Mouse (Mus musculus) ES-E14 (cell line): ENCODE measurements at regions not wholly inside any gene's neighbourhood (a gene's known extent, or its start where the extent isn't known, plus 50 kb on each side); places are given as distances from the start of the nearest gene placed in this dataset.

Source experiments
- DNase-seq: peaks from one replicate; pipeline ENCODE4 v3.0.0-alpha.2; 2013; ENCODE audit warnings: low read depth, low spot score
- H3K27ac ChIP-seq: 2 replicates; pipeline ENCODE4 v1.5.1; 2012; ENCODE audit warnings: low read depth, mild to moderate bottlenecking, low read length, moderate library complexity, mixed read lengths; ENCODE audit not compliant: poor library complexity, insufficient read depth, severe bottlenecking
- H3K36me3 ChIP-seq: 2 replicates; pipeline ENCODE4 v1.6.1; 2012; ENCODE audit warnings: mild to moderate bottlenecking, low read length, moderate library complexity, mixed read lengths; ENCODE audit not compliant: control insufficient read depth, poor library complexity, insufficient read depth, severe bottlenecking
- H3K4me1 ChIP-seq, 2 experiments: fragments of 150-350 bp in 1 of 2; sonication (generic) in 1 of 2; 2 replicates each; pipeline ENCODE4 v1.6.1; 2012; ENCODE audit warnings: low read length in 2 of 2, mild to moderate bottlenecking in 1 of 2, mixed read lengths in 1 of 2; ENCODE audit not compliant: control insufficient read depth in 2 of 2, insufficient read depth in 2 of 2, poor library complexity in 1 of 2
- H3K4me3 ChIP-seq, 2 experiments: fragments of 150-350 bp in 1 of 2; sonication (generic) in 1 of 2; 2 replicates each; pipeline ENCODE4 v1.5.1; 2012; ENCODE audit warnings: low read length in 2 of 2, low read depth in 1 of 2, mild to moderate bottlenecking in 1 of 2, mixed read lengths in 1 of 2; ENCODE audit not compliant: insufficient read depth in 1 of 2, poor library complexity in 1 of 2, severe bottlenecking in 1 of 2
- H3K9ac ChIP-seq: 2 replicates; pipeline ENCODE4 v1.6.1; 2012; ENCODE audit warnings: low read depth, mild to moderate bottlenecking, low read length, mixed read lengths; ENCODE audit not compliant: poor library complexity, insufficient read depth, severe bottlenecking
- H3K9me3 ChIP-seq: fragments of 150-350 bp; sonication (generic); 2 replicates; pipeline ENCODE4 v1.6.1; 2012; ENCODE audit warnings: low read depth, mild to moderate bottlenecking, low read length; ENCODE audit not compliant: control insufficient read depth, insufficient read depth
- CHD2 ChIP-seq: IDR thresholded peaks from 2 replicates; pipeline ENCODE4 v1.6.1; 2014; ENCODE audit warnings: mild to moderate bottlenecking, low read depth, low read length, inconsistent platforms
- HCFC1 ChIP-seq: IDR thresholded peaks from 2 replicates; pipeline ENCODE4 v1.6.1; 2012; ENCODE audit warnings: low read length, inconsistent platforms, borderline replicate concordance; ENCODE audit not compliant: insufficient read depth
- MAFK ChIP-seq: IDR thresholded peaks from 2 replicates; pipeline ENCODE4 v1.6.1; 2014; ENCODE audit warnings: mild to moderate bottlenecking, low read depth, low read length, inconsistent platforms; ENCODE audit not compliant: insufficient read depth
- ZC3H11A ChIP-seq: IDR thresholded peaks from 2 replicates; pipeline ENCODE4 v1.6.1; 2012; ENCODE audit warnings: low read depth, mild to moderate bottlenecking, inconsistent platforms, low read length, borderline replicate concordance
- ZNF384 ChIP-seq: IDR thresholded peaks from 2 replicates; pipeline ENCODE4 v1.6.1; 2012; ENCODE audit warnings: low read depth, low read length, inconsistent platforms
- in situ Hi-C, 2 experiments: fragments of 600-800 bp; cut with MboI; formaldehyde crosslinking; loops; one replicate each; pipeline ENCODE4 v1.15.1; 2025; ENCODE audit warnings: low sequenced_read_pairs in 2 of 2, inconsistent platforms in 1 of 2; ENCODE audit not compliant: unreplicated experiment in 2 of 2

- H3K9me3 ChIP-seq = no peaks in the 10 kb centered on the region
- H3K4me1 ChIP-seq = no peaks in the 10 kb centered on the region
- H3K36me3 ChIP-seq = no peaks in the 10 kb centered on the region
- no peak overlapping the region for H3K4me3 ChIP-seq
- H3K9ac ChIP-seq = no peak overlapping the region
- in situ Hi-C loops = no loop called here
- TF ChIP-seq ZC3H11A (no peak), ZNF384 (no peak), HCFC1 (no peak), MAFK (no peak), CHD2 (no peak)
- DNase-seq = no peak
- H3K27ac ChIP-seq = no peak overlapping the region
Observed at GRCm38 (mm10) chr8:12165487-12166152, 113.0 kb upstream of the A230072I06Rik start.

GRCm38 (mm10) chr8:12171788-12172187 lies 106.8 kb upstream of the A230072I06Rik start:
- H3K27ac ChIP-seq = no peak overlapping the region
- no peak overlapping the region for H3K9ac ChIP-seq
- TF ChIP-seq CHD2 (no peak), MAFK (no peak), HCFC1 (no peak), ZC3H11A (no peak), ZNF384 (no peak)
- no peak for DNase-seq
- no peaks in the 10 kb centered on the region for H3K9me3 ChIP-seq
- in situ Hi-C loops = no loop called here
- H3K4me1 ChIP-seq = no peaks in the 10 kb centered on the region
- no peaks in the 10 kb centered on the region for H3K36me3 ChIP-seq
- H3K4me3 ChIP-seq = no peak overlapping the region

GRCm38 (mm10) chr8:12175496-12175895 lies 103.1 kb upstream of the A230072I06Rik start:
- Histone ChIP-seq H3K27ac (no peak overlapping the region), H3K36me3 (no peaks in the 10 kb centered on the region), H3K9me3 (no peaks in the 10 kb centered on the region), H3K9ac (no peak overlapping the region), H3K4me3 (no peak overlapping the region), H3K4me1 (no peaks in the 10 kb centered on the region)
- TF ChIP-seq ZC3H11A (no peak), HCFC1 (no peak), ZNF384 (no peak), CHD2 (no peak), MAFK (no peak)
- DNase-seq = no peak
- in situ Hi-C loops = no loop called here

GRCm38 (mm10) chr8:12184666-12185065 lies 94.0 kb upstream of the A230072I06Rik start:
- H3K9ac ChIP-seq = no peak overlapping the region
- no peaks in the 10 kb centered on the region for H3K36me3 ChIP-seq
- no peak for DNase-seq
- TF ChIP-seq HCFC1 (no peak), MAFK (no peak), ZC3H11A (no peak), ZNF384 (no peak), CHD2 (no peak)
- in situ Hi-C loops = no loop called here
- no peak overlapping the region for H3K4me3 ChIP-seq
- H3K9me3 ChIP-seq = no peaks in the 10 kb centered on the region
- H3K27ac ChIP-seq = no peak overlapping the region
- H3K4me1 ChIP-seq = no peaks in the 10 kb centered on the region

- no peak for TF ChIP-seq ZNF384
- no peak for TF ChIP-seq MAFK
- TF ChIP-seq ZC3H11A = no peak
- no peak for TF ChIP-seq CHD2
- TF ChIP-seq HCFC1 = no peak
- in situ Hi-C loops = no loop called here
Observed at GRCm38 (mm10) chr8:12187366-12187765, 91.3 kb upstream of the A230072I06Rik start.

More at GRCm38 (mm10) chr8:12187366-12187765, 91.3 kb upstream of the A230072I06Rik start:
- Histone ChIP-seq H3K4me1 (no peaks in the 10 kb centered on the region), H3K9ac (no peak overlapping the region), H3K27ac (no peak overlapping the region), H3K9me3 (no peaks in the 10 kb centered on the region), H3K4me3 (no peak overlapping the region), H3K36me3 (no peaks in the 10 kb centered on the region)
- DNase-seq = no peak
